Mouse (Mus musculus): Measurements from ENCODE around the gene Zfand2b. TPM values are rescaled to one million over a fixed set of nuclear protein-coding genes. Genes with fewer than 3 reads are reported as not detected.

Zfand2b gene
- polyA plus RNA-seq, 1 experiment: 7.1 TPM

- Histone ChIP-seq H3K27me3 (ENCODE audit: control insufficient read depth, insufficient read depth, low read length) (no peaks in the 10 kb centered on the region), H3K4me3 (ENCODE audit: control insufficient read depth, low read depth, low read length) (peak overlapping the region; percentile 88), H3K27ac (ENCODE audit: control insufficient read depth, insufficient read depth, low read depth, low read length) (peak overlapping the region; percentile 73), H3K36me3 (ENCODE audit: control insufficient read depth, insufficient read depth, low read length) (no peaks in the 10 kb centered on the region; the same call in 1 of the 2 replicates), H3K4me1 (ENCODE audit: control insufficient read depth, insufficient read depth, low read length) (peaks cover 9% of the 10 kb centered on the region)
- TF ChIP-seq CTCF (IDR thresholded peaks at IDR 0.05; ENCODE audit: control insufficient read depth, insufficient read depth, insufficient replicate concordance, low read depth, low read length) (no peak), POLR2A (IDR thresholded peaks at IDR 0.05; ENCODE audit: control insufficient read depth, low read depth, low read length) (no peak)
Observed at GRCm38 (mm10) chr1:75168093-75168471, 364 bp upstream of the Zfand2b start.

- Histone ChIP-seq H3K4me1 (ENCODE audit: control insufficient read depth, insufficient read depth, low read length) (peaks cover 11% of the 10 kb centered on the region), H3K27me3 (ENCODE audit: control insufficient read depth, insufficient read depth, low read length) (no peaks in the 10 kb centered on the region), H3K36me3 (ENCODE audit: control insufficient read depth, insufficient read depth, low read length) (no peaks in the 10 kb centered on the region), H3K4me3 (ENCODE audit: control insufficient read depth, low read depth, low read length) (peak overlapping the region; percentile 77), H3K27ac (ENCODE audit: control insufficient read depth, insufficient read depth, low read depth, low read length) (peak overlapping the region; percentile 39)
- TF ChIP-seq CTCF (IDR thresholded peaks at IDR 0.05; ENCODE audit: control insufficient read depth, insufficient read depth, insufficient replicate concordance, low read depth, low read length) (no peak), POLR2A (IDR thresholded peaks at IDR 0.05; ENCODE audit: control insufficient read depth, low read depth, low read length) (no peak)
Observed at GRCm38 (mm10) chr1:75179334-75180104, 11.1 kb downstream of the Zfand2b start.

GRCm38 (mm10) chr1:75180105-75180590 lies 11.7 kb downstream of the Zfand2b start, which contains the start of gene Abcb6:
TSS of gene Abcb6 (minus strand) at chr1:75180392.
- Histone ChIP-seq H3K36me3 (ENCODE audit: control insufficient read depth, insufficient read depth, low read length) (no peaks in the 10 kb centered on the region), H3K27ac (ENCODE audit: control insufficient read depth, insufficient read depth, low read depth, low read length) (peak within 1 kb of the TSS; percentile 39)

GRCm38 (mm10) chr1:75180741-75181140 lies 12.3 kb downstream of the Zfand2b start:
- Histone ChIP-seq H3K4me3 (ENCODE audit: control insufficient read depth, low read depth, low read length) (no peak overlapping the region), H3K27me3 (ENCODE audit: control insufficient read depth, insufficient read depth, low read length) (no peaks in the 10 kb centered on the region), H3K4me1 (ENCODE audit: control insufficient read depth, insufficient read depth, low read length) (peaks cover 11% of the 10 kb centered on the region), H3K27ac (ENCODE audit: control insufficient read depth, insufficient read depth, low read depth, low read length) (no peak overlapping the region), H3K36me3 (ENCODE audit: control insufficient read depth, insufficient read depth, low read length) (no peaks in the 10 kb centered on the region; the same call in 1 of the 2 replicates)
- TF ChIP-seq CTCF (IDR thresholded peaks at IDR 0.05; ENCODE audit: control insufficient read depth, insufficient read depth, insufficient replicate concordance, low read depth, low read length): no peak
- TF ChIP-seq POLR2A (IDR thresholded peaks at IDR 0.05; ENCODE audit: control insufficient read depth, low read depth, low read length): no peak

More at GRCm38 (mm10) chr1:75180105-75180590, 11.7 kb downstream of the Zfand2b start, which contains the start of gene Abcb6:
- Histone ChIP-seq H3K4me1 (ENCODE audit: control insufficient read depth, insufficient read depth, low read length) (peaks cover 11% of the 10 kb centered on the region), H3K27me3 (ENCODE audit: control insufficient read depth, insufficient read depth, low read length) (no peaks in the 10 kb centered on the region), H3K4me3 (ENCODE audit: control insufficient read depth, low read depth, low read length) (peak within 1 kb of the TSS; percentile 77)
- TF ChIP-seq POLR2A (IDR thresholded peaks at IDR 0.05; ENCODE audit: control insufficient read depth, low read depth, low read length) (peak; percentile 70; the same call in 1 of the 2 replicates), CTCF (IDR thresholded peaks at IDR 0.05; ENCODE audit: control insufficient read depth, insufficient read depth, insufficient replicate concordance, low read depth, low read length) (no peak)

GRCm38 (mm10) chr1:75181377-75181870 lies 13.0 kb downstream of the Zfand2b start:
- no peak for TF ChIP-seq CTCF (IDR thresholded peaks at IDR 0.05; ENCODE audit: control insufficient read depth, insufficient read depth, insufficient replicate concordance, low read depth, low read length)
- Histone ChIP-seq H3K36me3 (ENCODE audit: control insufficient read depth, insufficient read depth, low read length) (no peaks in the 10 kb centered on the region; the same call in 1 of the 2 replicates), H3K4me1 (ENCODE audit: control insufficient read depth, insufficient read depth, low read length) (peaks cover 11% of the 10 kb centered on the region), H3K27me3 (ENCODE audit: control insufficient read depth, insufficient read depth, low read length) (no peaks in the 10 kb centered on the region), H3K4me3 (ENCODE audit: control insufficient read depth, low read depth, low read length) (no peak overlapping the region), H3K27ac (ENCODE audit: control insufficient read depth, insufficient read depth, low read depth, low read length) (no peak overlapping the region)

GRCm38 (mm10) chr1:75182160-75182559 lies 13.7 kb downstream of the Zfand2b start:
- Histone ChIP-seq H3K36me3 (ENCODE audit: control insufficient read depth, insufficient read depth, low read length) (peaks cover under 1% of the 10 kb centered on the region; the same call in 1 of the 2 replicates), H3K4me3 (ENCODE audit: control insufficient read depth, low read depth, low read length) (no peak overlapping the region), H3K27ac (ENCODE audit: control insufficient read depth, insufficient read depth, low read depth, low read length) (no peak overlapping the region), H3K27me3 (ENCODE audit: control insufficient read depth, insufficient read depth, low read length) (no peaks in the 10 kb centered on the region), H3K4me1 (ENCODE audit: control insufficient read depth, insufficient read depth, low read length) (peaks cover 11% of the 10 kb centered on the region)
- TF ChIP-seq POLR2A (IDR thresholded peaks at IDR 0.05; ENCODE audit: control insufficient read depth, low read depth, low read length): no peak
- 0 out of 2 replicates have a peak, but pooled peaks have one; percentile 9 for TF ChIP-seq CTCF (IDR thresholded peaks at IDR 0.05; ENCODE audit: control insufficient read depth, insufficient read depth, insufficient replicate concordance, low read depth, low read length)

- no peak for TF ChIP-seq CTCF (IDR thresholded peaks at IDR 0.05; ENCODE audit: control insufficient read depth, insufficient read depth, insufficient replicate concordance, low read depth, low read length)
- TF ChIP-seq POLR2A (IDR thresholded peaks at IDR 0.05; ENCODE audit: control insufficient read depth, low read depth, low read length): no peak
- no peaks in the 10 kb centered on the region for H3K27me3 ChIP-seq (ENCODE audit: control insufficient read depth, insufficient read depth, low read length)
- H3K36me3 ChIP-seq (ENCODE audit: control insufficient read depth, insufficient read depth, low read length): peaks cover 3% of the 10 kb centered on the region
- H3K27ac ChIP-seq (ENCODE audit: control insufficient read depth, insufficient read depth, low read depth, low read length): no peak overlapping the region
- no peak overlapping the region for H3K4me3 ChIP-seq (ENCODE audit: control insufficient read depth, low read depth, low read length)
- H3K4me1 ChIP-seq (ENCODE audit: control insufficient read depth, insufficient read depth, low read length): peaks cover 4% of the 10 kb centered on the region; the same call in 1 of the 2 replicates
Observed at GRCm38 (mm10) chr1:75185495-75185894, 17.0 kb downstream of the Zfand2b start.

Data from testis, adult 2 months (tissue).